Mouse (Mus musculus) small intestine, adult 2 months (tissue): ENCODE results near the gene Zkscan7. TPM values are rescaled to one million over a fixed set of nuclear protein-coding genes. Genes with fewer than 3 reads are reported as not detected.

Experiments used
- H3K27ac ChIP-seq: fragments of 200-500 bp; 2 replicates; pipeline ENCODE4 v1.5.1; 2012; ENCODE audit warnings: low read depth, low read length, control low read depth, inconsistent platforms; ENCODE audit not compliant: insufficient read depth
- H3K27me3 ChIP-seq: fragments of 200-500 bp; 2 replicates; pipeline ENCODE4 v1.6.1; 2012; ENCODE audit warnings: mild to moderate bottlenecking, moderate library complexity, low read length, inconsistent platforms; ENCODE audit not compliant: control insufficient read depth, insufficient read depth
- H3K36me3 ChIP-seq: fragments of 200-500 bp; 2 replicates; pipeline ENCODE4 v1.6.1; 2012; ENCODE audit warnings: mild to moderate bottlenecking, low read length, control low read depth, inconsistent platforms; ENCODE audit not compliant: control insufficient read depth, insufficient read depth
- H3K4me1 ChIP-seq: fragments of 200-500 bp; 2 replicates; pipeline ENCODE4 v1.6.1; 2012; ENCODE audit warnings: low read length, inconsistent platforms, mixed read lengths; ENCODE audit not compliant: control insufficient read depth, insufficient read depth, insufficient read length
- H3K4me3 ChIP-seq: fragments of 200-500 bp; 2 replicates; pipeline ENCODE4 v1.5.1; 2012; ENCODE audit warnings: low read depth, mild to moderate bottlenecking, control low read depth, inconsistent platforms, low read length, moderate library complexity
- CTCF ChIP-seq: fragments of 200-500 bp; IDR thresholded peaks from 2 replicates; pipeline ENCODE4 v1.5.1; 2012; ENCODE audit warnings: low read depth, mild to moderate bottlenecking, control low read depth, inconsistent platforms, low read length, moderate library complexity, mixed read lengths; ENCODE audit not compliant: insufficient replicate concordance, insufficient read length; ENCODE audit errors: extremely low read depth
- POLR2A ChIP-seq: fragments of 200-500 bp; IDR thresholded peaks from 2 replicates; pipeline ENCODE4 v1.6.1; 2012; ENCODE audit warnings: low read depth, mild to moderate bottlenecking, control low read depth, inconsistent platforms, low read length, moderate library complexity
- WGBS: fragments of 180-500 bp; shearing (Covaris S2); methylation state at CpG from one replicate; pipeline ENCODE4 v1.1.7; 2018; 5-methylcytosine and 5-hydroxymethylcytosine counted together
- polyA plus RNA-seq: library from polyadenylated mRNA; depleted of rRNA; stranded (reverse); fragments of >200 nt; gene quantifications from 2 replicates; pipeline ENCODE4 v1.2.3, GENCODE M21; 2012

Zkscan7 gene
- polyA plus RNA-seq, 1 experiment, result 1.9 TPM

GRCm38 (mm10) chr9:122864848-122865247 lies 20.6 kb upstream of the Zkscan7 start:
- no peak overlapping the region for H3K27ac ChIP-seq
- no peaks in the 10 kb centered on the region for H3K27me3 ChIP-seq
- H3K36me3 ChIP-seq, result peaks cover 22% of the 10 kb centered on the region
- H3K4me3 ChIP-seq, result no peak overlapping the region
- no peak for TF ChIP-seq CTCF
- TF ChIP-seq POLR2A, result no peak
- 30% methylated on average over 3 of the region's 3 CpGs for WGBS
- H3K4me1 ChIP-seq, result peaks cover 2% of the 10 kb centered on the region; the same call in 1 of the 2 replicates

- under 1% methylated on average over 34 of the region's 34 CpGs for WGBS
- TF ChIP-seq CTCF, result no peak
- TF ChIP-seq POLR2A, result peak; percentile 69
- H3K27ac ChIP-seq, result peak within 1 kb of the TSS; percentile 80
Measured at GRCm38 (mm10) chr9:122865697-122866166, 19.8 kb upstream of the Zkscan7 start, which contains the start of gene Zfp445. TSS of gene Zfp445 (minus strand) at chr9:122866006.

GRCm38 (mm10) chr9:122866192-122866591 lies 19.3 kb upstream of the Zkscan7 start:
- no peaks in the 10 kb centered on the region for H3K27me3 ChIP-seq
- WGBS, result 44% methylated on average over 4 of the region's 4 CpGs
- no peak overlapping the region for H3K27ac ChIP-seq
- H3K4me3 ChIP-seq, result peak overlapping the region; percentile 99
- TF ChIP-seq POLR2A, result no peak
- no peak for TF ChIP-seq CTCF
- peaks cover 2% of the 10 kb centered on the region; the same call in 1 of the 2 replicates for H3K4me1 ChIP-seq
- H3K36me3 ChIP-seq, result peaks cover 8% of the 10 kb centered on the region

More at GRCm38 (mm10) chr9:122865697-122866166, 19.8 kb upstream of the Zkscan7 start, which contains the start of gene Zfp445:
- Histone ChIP-seq H3K36me3 (peaks cover 13% of the 10 kb centered on the region), H3K4me1 (peaks cover 2% of the 10 kb centered on the region; the same call in 1 of the 2 replicates), H3K4me3 (peak within 1 kb of the TSS; percentile 99), H3K27me3 (no peaks in the 10 kb centered on the region)

GRCm38 (mm10) chr9:122872595-122872994 lies 12.9 kb upstream of the Zkscan7 start:
- H3K4me1 ChIP-seq, result no peaks in the 10 kb centered on the region
- WGBS, result 84% methylated on average over 4 of the region's 4 CpGs
- TF ChIP-seq POLR2A (no peak), CTCF (no peak)
- H3K36me3 ChIP-seq, result no peaks in the 10 kb centered on the region
- no peak overlapping the region for H3K27ac ChIP-seq
- no peak overlapping the region for H3K4me3 ChIP-seq
- H3K27me3 ChIP-seq, result no peaks in the 10 kb centered on the region

- WGBS, result 26% methylated on average over 1 of the region's 1 CpGs
- TF ChIP-seq CTCF (no peak), POLR2A (no peak)
- Histone ChIP-seq H3K27ac (no peak overlapping the region), H3K36me3 (no peaks in the 10 kb centered on the region), H3K4me3 (no peak overlapping the region), H3K27me3 (no peaks in the 10 kb centered on the region), H3K4me1 (no peaks in the 10 kb centered on the region)
Measured at GRCm38 (mm10) chr9:122874653-122875052, 10.8 kb upstream of the Zkscan7 start.

- Histone ChIP-seq H3K27me3 (no peaks in the 10 kb centered on the region), H3K4me1 (no peaks in the 10 kb centered on the region), H3K4me3 (no peak overlapping the region), H3K27ac (no peak overlapping the region), H3K36me3 (no peaks in the 10 kb centered on the region)
- TF ChIP-seq POLR2A (no peak), CTCF (no peak)
- 87% methylated on average over 2 of the region's 2 CpGs for WGBS
Measured at GRCm38 (mm10) chr9:122875145-122875544, 10.3 kb upstream of the Zkscan7 start.

- TF ChIP-seq CTCF (no peak), POLR2A (peak; percentile 57)
Measured at GRCm38 (mm10) chr9:122886372-122887179, 1.1 kb downstream of the Zkscan7 start.

More at GRCm38 (mm10) chr9:122886372-122887179, 1.1 kb downstream of the Zkscan7 start:
- 6% methylated on average over 54 of the region's 54 CpGs for WGBS
- Histone ChIP-seq H3K4me1 (peaks cover 2% of the 10 kb centered on the region; the same call in 1 of the 2 replicates), H3K27me3 (no peaks in the 10 kb centered on the region), H3K27ac (no peak overlapping the region), H3K4me3 (peak overlapping the region; percentile 76), H3K36me3 (peaks cover 2% of the 10 kb centered on the region)
